Mouse (Mus musculus) liver, adult 2 months (tissue): Measurements from ENCODE around the gene Cep164.

Experiments
- CTCF ChIP-seq: fragments of 200-500 bp; IDR thresholded peaks from 2 replicates; pipeline ENCODE4 v1.5.1; 2011; ENCODE audit warnings: low read depth, low read length, control low read depth
- POLR2A ChIP-seq: fragments of 200-500 bp; IDR thresholded peaks from 2 replicates; pipeline ENCODE4 v1.6.1; 2011; ENCODE audit warnings: low read length, control low read depth; ENCODE audit not compliant: insufficient read depth; ENCODE audit errors: extremely low read depth

DNA sequence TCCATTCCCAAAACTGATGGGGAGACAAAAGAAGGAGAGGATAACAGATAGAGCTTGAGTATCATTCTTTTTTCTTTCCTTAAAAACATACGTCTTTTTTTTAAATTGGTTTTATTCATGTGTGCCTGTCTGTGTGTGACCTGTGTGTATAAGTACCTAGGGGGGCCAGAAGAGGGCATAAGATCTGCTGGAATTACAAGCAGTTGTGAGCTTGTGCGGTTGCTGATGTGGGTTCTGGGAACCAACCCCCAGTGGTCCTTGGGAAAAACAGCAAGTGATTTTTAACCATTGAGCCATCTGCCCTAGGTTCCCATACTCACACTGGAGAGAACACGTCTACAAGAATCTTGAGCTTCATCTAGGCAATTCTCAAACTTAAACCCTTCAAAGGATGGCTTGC lies 31.2 kb downstream of the Cep164 start:
- TF ChIP-seq CTCF (no peak), POLR2A (no peak)
